Mouse (Mus musculus) heart, postnatal 25 days (tissue): ENCODE measurements around the gene Slc40a1. TPM values are rescaled to one million over a fixed set of nuclear protein-coding genes. Genes with fewer than 3 reads are reported as not detected.

ENCODE experiments used
- DNase-seq: peaks from one replicate; pipeline ENCODE4 v3.0.0; 2022; ENCODE audit warnings: low spot score
- intact Hi-C: fragments of 180-260 bp; cut with DNase I; formaldehyde crosslinking; loops from one replicate; pipeline ENCODE4 v1.15.1; 2025
- total RNA-seq, 2 experiments: library from RNA; stranded (reverse); gene quantifications; 2 replicates each; pipeline ENCODE4 v1.2.3; 2021

Slc40a1 gene
- total RNA-seq, 2 experiments from 2014 or later = 16.9 to 19.5 TPM

DNA sequence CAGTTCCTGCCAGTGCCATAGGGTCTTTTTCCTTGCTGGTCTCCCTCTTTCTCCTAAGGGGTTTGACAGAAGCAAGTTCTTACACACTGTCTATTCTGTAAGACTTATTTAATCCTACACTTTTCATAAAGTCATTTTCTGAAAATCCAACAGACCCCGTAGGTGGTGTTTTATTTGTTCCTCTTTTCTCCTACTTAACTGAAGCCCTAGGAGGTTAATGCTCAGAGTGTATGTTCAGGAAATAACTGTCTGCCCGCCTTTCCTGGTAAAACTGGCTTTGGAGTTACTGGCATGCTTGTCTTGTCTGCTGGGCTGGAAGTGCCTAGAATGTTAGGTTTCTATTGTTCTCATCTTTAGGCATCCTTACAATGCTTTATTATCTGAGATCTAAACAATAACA, 34.3 kb downstream of the Slc40a1 start:
- intact Hi-C loops = no loop called here
- no peak for DNase-seq

DNA sequence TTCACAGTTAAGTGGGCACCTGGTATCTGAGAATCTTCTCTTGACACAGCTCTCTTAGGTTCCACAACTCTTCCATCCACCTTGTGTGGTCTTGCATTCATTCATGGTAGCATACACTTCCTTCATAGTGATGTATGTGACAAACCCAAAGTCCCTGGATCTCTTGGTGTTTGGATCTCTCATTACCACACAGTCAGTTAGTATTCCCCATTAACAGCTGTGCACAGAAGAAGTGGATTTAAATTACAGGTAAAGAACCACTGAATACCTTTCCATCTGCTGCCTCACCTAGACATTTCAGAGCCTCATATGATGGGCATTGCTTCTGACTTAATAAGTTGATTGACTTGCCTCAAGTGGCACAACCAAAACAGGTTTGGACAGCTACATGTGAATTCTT, 36.1 kb downstream of the Slc40a1 start, which contains the start of gene Gm5269:
Gm5269 (minus strand) TSS at position 101 of the 400 bp plus-strand sequence.
- intact Hi-C loops = no loop called here
- DNase-seq = no peak

DNA sequence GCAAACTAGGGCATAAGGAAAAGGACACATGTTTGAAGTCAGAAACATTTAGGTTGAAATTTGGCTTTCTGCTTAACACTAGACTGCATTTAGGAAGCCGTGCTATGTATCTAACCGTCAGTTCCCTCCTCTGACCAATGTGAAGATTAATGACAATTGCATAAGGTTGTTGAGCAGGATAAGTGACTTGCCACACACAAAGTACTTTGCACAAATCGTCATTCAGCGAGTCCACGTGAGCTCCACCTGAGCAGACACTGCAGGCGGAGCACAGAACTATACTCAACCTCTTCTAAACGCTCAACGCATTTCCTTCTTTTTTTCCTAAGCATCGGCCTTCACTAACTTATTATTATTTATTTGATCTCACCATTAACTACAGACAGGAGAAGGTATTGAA, 39.5 kb downstream of the Slc40a1 start:
- DNase-seq = no peak
- intact Hi-C loops = no loop called here

DNA sequence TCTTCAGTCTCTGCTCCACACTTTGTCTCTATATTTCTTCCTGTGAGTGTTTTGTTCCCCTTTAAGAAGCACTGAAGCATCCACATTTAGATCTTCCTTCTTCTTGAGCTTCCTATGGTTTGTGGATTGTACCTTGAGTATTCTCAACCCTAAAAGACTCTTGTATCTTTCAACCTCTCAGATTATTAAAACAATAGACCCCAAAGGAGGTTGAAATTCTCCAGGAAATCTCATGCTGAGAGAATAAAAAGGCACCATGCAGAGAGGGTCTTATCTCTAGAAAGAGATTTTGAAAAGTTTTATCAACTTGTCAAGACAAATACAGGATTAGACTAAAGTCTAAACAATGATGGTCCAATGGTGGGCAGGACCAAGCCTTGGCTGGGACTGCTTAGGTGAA, 42.9 kb downstream of the Slc40a1 start:
- no peak for DNase-seq

DNA sequence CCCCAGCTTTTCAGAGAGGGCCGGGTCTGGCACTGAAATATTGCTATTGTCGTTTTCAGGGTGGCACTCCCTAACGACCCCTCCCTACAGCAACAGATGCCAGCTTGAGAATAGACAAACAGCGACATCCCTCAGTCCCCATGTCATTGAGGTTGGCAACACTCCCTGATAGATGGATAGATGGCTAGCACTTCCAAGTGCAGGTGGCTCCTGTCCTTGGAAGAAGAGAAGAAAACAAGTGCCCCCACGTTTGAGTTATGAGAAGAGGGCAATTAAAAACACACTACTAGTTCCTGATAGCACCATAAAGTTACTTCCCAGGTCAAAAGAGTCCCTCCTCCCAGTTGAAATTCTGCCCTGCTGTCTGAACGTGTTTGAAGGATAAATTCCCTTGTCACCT, 44.2 kb downstream of the Slc40a1 start:
- intact Hi-C loops = no loop called here
- DNase-seq = no peak

More for the DNA sequence above, 42.9 kb downstream of the Slc40a1 start:
- intact Hi-C loops = no loop called here

DNA sequence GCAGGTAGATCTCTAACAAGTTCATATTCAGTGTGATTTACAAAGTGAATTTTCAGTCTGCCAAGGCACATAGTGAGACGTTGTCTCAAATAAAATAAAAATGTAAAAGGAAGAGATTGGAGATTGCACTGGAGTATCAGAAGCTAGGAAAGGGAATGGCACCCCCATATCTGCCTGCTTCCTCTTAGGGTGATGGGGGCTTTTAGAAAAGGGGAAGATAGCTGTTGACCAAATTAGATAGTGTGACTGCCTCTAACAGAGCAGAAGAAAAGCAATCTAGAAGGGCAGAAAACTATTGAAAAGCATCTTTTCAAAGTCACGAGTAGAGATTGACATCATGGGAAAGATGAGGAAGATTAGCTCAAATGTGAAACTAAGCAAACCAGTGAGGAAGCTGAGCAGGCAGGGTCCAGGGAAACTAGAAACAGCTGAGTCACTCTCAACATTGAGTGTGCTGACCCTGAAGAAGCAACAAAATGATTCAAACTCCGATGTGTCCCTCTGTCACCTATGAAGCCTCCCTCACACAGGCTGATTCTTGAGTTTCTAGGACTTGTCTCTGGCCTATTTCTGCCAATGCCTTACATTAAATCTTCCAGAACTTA, 45.0 kb downstream of the Slc40a1 start:
- intact Hi-C loops = no loop called here
- no peak for DNase-seq

DNA sequence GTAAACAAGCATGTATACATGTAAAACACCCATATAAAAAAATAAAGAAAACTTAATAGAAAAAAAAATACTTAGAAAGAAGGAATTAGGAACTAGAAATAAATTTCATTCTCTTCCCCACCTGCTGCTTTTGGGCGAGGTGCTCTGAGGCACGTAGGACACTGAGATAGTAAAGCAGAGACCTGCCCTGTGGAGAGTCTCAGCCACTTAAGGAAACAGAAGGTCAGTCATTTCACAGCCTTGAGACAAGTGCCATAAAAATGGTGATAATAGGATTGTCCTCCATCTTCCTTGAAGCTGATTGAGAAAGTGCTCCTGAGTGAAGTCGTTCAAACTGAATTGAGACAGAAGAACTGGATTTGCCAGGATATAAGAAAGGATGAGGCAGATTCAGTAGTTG, 48.9 kb downstream of the Slc40a1 start:
- intact Hi-C loops = no loop called here
- DNase-seq = no peak

DNA sequence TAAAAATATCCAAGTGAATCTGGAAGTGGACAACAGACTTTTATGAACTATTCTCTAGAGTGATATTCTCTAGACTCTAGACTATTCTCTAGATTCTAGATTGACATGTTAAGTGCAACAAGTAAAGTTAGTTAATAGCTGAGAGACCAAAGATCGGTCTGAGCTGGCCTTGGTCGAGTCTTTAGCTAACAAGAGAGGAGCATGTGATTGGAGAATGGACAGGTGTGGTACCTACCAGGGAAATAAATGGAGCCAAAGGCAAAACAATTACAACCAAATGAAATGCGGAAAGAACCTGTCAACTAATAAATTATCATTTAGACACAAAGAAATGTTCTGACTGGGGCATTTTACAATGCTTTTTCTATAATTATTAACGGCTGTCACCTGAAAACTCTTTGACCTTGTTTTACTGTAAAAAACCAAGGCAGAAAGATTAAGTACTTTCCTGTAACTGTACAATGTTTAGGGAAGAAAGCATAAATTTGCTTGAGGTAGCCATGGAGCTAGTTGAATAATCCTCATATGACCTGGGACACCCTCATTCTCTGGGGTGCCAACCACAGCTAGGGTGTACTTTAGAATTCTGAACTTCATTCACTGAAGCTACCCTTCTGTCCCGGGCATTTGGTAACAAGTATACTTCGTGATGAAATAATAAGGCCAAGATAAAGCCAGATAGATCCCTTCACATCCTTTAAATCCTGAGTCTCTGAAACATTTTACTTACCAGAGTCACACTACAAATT, 49.7 kb downstream of the Slc40a1 start:
- no peak for DNase-seq
- intact Hi-C loops = no loop called here

DNA sequence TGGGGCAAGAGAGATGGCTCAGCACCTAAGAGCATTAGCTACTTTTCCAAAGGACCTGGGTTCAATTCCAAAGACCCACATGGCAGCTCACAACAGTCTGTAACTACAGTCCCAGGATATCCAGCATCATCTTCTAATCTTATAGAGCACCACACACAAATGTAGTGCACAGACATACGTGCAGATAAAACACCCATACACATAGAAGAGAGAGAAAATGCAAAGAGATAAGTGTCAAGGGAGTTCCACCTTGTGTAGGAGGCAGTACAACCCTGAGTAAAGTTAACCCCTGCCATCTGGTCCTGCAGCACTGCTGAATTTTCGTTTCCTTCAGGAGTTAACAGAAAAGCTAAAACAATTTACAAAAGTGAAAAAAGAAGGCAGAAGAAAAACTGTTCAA, 50.7 kb downstream of the Slc40a1 start:
- no peak for DNase-seq
- intact Hi-C loops = no loop called here

DNA sequence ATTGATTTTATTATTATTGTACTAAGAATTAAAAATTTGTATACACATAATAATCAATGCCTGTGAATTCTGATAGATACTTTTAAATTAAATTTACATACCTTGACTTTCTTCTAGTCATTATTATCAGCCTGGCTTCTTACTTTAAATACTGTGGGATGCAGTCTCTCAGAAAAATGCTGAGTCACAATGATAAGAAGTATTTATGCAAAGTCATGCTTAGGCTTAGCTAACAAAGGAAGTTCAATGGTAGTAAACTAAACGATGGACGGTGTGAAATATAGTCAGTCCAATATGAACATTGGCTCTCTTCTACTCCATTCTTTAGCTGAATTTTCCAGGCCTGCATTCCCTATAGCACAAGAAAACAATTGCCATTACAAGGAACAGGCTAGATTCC, 53.1 kb downstream of the Slc40a1 start:
- no peak for DNase-seq
- intact Hi-C loops = loop anchor here (5.0 kb wide), 1 partner anchor 44 kb away; no protein-coding TSS in a partner anchor

DNA sequence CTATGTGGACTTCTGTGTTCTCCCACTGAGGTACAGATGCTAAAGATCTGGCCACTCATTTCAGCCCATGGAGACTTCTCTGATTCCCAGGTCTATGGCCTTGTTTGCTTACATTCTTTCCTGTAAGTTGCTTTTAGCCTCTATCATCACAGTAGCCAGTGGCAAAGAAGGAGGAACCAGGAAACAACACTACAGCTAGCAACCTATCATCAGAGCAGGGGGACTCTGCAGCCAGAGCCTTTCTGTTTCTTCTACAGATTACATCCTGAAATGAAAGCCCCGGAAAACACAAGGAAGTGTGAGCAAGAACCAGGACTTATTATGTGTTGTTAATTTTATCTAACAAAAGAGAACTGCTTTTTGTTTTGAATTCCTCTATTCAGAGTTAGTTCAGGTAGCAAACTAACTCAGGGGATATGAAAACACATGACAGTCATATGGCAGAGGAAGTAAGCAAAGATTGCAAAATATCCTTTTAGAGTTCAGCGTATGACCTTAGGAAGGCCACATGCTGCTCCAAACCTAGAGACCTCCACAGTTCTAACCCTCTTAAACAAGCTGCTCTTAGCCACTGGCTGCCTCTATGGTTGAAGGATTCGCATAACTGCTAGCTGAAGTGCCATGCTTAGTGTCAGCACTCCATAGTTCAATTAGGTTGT, 57.7 kb downstream of the Slc40a1 start:
- DNase-seq = no peak
- intact Hi-C loops = no loop called here

DNA sequence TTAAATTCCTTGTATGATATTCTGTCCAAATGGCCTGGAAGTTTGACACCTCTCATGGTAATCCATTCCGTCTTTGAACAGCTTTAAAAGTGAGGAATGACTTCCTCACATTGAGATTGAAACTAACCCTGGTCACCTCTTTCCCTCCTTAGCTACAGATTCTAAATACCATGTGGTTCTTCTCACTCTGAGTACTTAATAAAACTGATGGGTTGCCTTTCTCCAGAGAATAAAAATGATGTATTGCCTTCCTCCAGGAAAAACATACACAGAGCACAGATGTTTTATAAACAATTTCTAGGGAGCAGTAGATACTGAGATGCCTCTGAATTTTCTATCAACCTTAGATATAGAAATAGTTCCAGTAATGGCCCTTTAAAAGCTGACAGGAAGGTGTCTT, 58.3 kb downstream of the Slc40a1 start:
- intact Hi-C loops = no loop called here
- DNase-seq = no peak

DNA sequence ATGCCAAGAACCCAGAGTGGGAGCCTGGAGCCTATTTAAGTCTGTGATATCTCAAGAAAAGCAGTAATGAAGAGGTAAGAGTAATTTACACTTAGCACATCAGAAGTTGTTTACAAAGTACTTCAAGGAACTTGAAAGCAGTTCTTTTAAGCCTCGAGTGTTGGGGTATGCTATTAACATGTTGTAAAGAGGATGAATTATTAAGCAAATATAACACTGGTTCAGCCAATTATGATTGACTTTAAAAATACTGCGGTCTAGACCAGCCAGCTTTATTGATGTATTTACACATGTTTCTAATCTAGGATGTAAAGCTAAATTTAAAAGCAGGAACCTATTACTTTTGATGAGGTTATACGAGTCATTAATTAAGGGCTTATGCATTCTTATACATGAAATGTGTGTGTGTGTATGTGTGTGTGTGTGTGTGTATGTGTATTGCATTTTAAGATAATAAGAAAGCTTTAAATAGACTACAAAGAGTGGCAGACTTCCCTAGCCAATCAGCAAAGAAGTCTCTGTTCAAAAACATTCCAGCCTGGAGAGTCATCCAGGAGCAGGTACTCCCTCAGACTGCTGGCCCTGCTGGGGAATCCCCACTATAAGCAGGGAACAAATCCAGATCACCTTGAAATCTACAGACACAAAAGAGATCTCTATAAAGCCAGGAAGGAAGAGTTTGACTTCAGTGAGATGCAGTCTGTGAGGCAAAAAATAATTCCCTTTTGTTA, 59.9 kb downstream of the Slc40a1 start:
- DNase-seq = no peak
- intact Hi-C loops = no loop called here

DNA sequence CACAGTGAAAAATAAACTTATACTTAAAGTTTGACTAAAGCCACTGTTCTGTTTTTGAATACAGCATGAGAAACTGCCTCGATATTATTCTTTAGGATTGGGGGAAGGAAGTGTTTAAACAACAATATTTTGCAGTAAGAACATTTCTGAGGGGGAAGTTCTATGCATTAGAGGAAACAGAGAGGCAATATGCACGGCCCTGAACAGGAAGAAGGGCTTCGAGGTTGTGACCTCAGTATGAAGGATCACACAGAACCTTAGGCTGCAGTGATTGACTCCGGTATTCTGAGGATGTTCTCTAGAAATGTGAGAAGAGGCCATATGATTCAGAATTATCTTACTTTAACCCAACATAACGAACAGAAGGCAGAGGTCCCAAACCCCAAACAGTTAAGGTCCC, 60.6 kb downstream of the Slc40a1 start:
- no peak for DNase-seq
- intact Hi-C loops = no loop called here

DNA sequence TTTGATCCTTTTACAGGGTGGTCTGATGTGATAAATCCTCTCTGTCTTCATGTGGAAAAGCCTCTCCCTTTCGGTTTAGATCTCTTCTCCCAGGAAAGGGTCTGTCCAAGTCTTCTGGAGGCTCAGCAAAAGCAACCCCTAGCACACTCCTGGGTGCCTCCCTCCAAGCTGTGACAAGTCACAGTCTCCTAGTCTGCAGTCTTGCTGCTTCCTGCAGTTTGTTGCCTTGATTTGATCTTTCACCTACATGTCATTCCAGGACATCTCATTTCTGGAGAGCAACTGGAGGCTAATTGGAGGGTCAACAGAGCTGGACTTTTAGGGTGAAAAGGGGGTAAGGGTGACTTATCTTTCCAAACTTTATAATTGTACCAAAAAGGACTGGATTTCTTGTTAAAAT, 61.0 kb downstream of the Slc40a1 start:
- DNase-seq = no peak
- intact Hi-C loops = no loop called here

DNA sequence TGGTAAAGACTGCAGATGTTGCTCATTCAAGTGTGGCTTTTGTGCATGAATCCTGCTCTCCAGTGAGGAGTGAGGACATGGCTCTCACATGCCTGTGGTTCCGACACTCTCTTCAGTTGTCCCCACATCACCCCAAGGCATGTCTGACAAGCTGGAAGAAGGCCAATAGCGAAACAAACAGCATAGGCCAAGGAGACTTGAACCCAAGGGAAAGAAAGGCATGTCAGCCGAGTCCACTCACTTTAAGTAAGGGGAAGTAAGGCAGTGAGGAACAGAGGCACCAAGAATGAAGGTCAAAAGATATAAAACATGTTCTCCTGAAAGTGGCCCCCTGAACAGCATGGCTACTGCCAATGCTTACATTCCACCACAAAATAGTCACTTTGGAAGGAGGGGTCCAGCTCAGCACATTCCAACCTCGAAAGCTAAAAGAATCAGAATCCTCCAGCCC, 61.7 kb downstream of the Slc40a1 start:
- intact Hi-C loops = loop anchor here (5.0 kb wide), 1 partner anchor 37 kb away; no protein-coding TSS in a partner anchor
- peak; percentile 9 for DNase-seq

DNA sequence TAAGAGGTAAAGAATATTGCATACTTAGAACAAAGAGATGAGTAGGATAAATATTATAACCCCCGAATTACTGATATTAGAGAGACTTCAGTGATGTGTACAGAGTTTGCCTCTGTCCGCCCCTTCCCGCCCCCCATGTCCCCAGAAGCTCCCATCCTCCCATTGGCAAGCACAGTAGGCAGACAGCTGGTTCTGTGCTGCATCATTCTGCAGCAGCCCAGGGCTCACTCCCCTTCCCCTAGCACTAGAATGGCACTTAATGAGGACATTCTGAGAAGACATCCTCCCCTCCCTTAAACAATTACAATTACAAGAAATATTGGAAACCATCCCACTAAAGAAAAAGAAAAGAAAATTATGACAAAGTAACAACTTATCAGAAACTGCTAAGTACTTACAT, 62.7 kb downstream of the Slc40a1 start:
- no peak for DNase-seq
- intact Hi-C loops = loop anchor here (5.0 kb wide), 1 partner anchor 36 kb away; no protein-coding TSS in a partner anchor

DNA sequence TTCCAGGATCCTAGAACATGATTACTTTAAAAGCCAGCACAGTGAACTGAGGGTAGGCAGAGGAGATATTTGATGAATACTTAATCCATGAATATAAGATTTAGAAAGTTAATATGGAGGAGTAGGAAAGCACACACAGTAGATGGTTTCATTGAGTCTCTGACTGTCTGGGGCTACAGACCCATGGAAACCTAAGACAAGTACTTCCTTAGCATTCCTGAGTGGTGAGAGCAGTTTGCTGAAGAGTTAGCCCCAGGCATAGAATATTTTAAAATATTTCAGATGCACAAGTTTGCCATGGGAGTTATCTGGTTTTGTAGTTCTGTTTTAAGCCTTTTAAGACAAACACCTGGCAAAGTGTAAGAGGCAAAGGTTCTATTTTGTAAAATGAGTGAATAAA, 65.2 kb downstream of the Slc40a1 start:
- intact Hi-C loops = loop anchor here (5.0 kb wide), 1 partner anchor 34 kb away; no protein-coding TSS in a partner anchor
- no peak for DNase-seq

DNA sequence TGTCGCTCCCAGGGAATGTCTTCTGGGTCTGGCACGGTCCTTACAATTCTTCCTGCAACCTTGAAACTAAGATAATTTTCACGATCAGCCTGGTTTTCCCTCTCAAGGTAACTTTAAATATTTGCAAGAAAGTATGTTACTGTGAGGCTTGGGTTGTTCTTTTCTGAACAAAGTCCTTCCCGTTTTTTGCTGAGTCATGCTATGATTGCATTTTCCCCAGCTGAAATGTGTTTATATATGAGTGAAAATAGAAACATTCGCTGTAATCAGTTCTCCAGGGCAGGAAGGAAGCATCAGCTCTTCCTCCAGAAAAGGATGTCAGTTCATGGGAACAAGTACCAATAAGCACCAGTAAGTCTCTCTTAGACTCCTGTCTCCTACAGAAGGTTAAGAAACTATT, 66.0 kb downstream of the Slc40a1 start:
- DNase-seq = no peak
- intact Hi-C loops = loop anchor here (5.0 kb wide), 1 partner anchor 33 kb away; no protein-coding TSS in a partner anchor
